Mouse (Mus musculus) CD4-positive naive resting alpha-beta T cell, adult 76 days (primary cell): ENCODE data around the gene Afg1l. TPM values are rescaled to one million over a fixed set of nuclear protein-coding genes. Genes with fewer than 3 reads are reported as not detected.

Experiments
- total RNA-seq: library from RNA; stranded (reverse); gene quantifications from one replicate; pipeline ENCODE4 v1.2.4, GENCODE M21; 2023

Afg1l gene
- 5.8 TPM for total RNA-seq

DNA sequence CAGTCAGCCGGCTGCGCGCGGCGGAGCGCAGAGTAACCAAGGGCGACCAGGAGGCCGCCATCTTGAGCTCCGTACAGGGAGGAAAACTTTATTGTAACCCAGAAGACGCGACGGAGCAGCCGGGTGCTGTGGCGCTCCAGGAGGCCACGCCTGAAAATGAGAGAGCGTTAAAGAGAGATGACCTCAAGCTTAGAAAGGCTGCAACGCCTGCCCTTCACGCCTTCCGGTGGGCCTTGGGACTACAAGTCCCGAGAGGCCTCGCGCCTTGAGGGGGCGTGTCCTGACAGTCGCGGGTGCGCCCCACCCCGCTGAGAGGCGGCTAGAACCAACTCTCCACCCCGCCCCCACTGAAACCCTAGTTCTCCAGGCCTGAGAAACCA, at the start of gene Afg1l:
TSS of gene Afg1l (minus strand) at position 225 of the 380 bp plus-strand sequence.

DNA sequence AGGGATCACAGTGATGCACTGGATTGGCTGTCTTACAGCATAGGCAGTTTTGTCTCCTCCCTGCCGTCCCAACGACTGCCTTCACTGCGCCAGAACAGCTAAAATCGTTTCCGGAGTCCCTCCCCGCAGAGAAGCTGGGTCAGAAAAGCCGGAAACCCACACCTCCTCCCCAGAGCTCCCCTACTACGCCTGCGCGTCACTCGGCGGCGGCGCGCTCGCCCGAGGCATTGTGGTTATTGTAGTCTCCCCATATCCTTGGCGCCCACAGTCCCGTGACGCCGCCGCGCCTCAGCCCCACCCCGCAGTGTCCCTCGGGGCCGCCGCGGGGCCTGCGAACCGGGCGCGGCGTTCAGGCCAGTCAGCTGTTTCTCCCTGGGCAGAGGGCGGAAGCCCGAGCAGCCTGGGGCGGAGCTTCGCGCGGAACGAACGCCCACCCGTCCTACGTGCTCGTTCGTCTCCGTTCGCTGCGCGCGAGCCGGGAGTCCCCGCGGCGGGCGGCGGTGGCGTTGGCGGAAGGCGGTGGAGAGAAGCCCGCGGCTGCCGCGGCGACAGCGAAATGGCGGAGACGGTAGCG, 23.5 kb upstream of the Afg1l start, which contains the start of gene Snx3:
TSS of gene Snx3 (plus strand) at position 256 of the 574 bp plus-strand sequence.

DNA sequence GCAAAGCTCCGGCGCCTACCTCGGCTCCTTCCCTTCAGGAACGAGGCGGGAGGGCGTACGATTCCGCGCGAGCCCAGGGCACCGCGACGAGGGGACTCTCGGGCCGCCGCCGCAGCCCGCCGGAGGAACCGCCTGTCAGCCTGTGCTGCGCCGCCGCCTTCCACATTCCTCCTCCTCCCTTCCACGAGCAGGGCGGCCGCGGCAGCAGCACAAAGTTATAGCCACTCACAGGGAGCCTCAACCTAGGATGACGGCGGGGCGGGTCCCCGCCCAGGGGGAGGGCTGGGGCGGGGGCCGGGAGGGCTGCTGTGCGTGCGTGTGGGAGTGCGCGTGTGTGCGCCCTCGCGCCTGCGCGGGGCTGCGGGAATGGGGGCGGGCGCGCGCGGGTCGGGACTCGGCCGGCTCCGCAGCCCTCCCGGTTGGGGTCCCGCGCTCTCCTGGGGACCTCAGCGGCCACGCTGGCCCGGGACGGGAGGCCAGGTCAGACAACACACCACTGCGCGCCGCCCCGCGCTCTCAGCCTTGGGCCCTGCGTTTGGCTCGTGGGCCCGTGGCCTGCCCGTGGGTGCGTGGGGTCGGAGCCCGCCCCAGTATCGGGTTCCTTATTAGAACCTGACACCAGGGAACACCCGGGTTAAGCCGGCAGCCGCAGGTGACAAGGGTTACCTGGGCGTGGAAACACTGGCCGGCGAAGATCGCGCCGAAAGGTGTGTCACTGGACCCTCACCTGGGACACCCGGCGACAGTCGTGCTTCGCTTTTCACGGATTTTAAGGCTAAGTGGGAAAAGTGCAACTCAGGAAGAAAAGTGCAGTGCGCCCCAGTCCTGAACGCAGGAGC, 201.6 kb downstream of the Afg1l start, which contains the start of gene Foxo3:
TSS of gene Foxo3 (minus strand) at position 249 of the 839 bp plus-strand sequence.

Other genes with a start within 250 kb of the Afg1l start
- 85.8 TPM for gene Foxo3, start 201.8 kb downstream of the Afg1l start, total RNA-seq
- gene Snx3, start 23.5 kb upstream of the Afg1l start, total RNA-seq: 83.0 TPM
- gene Nr2e1, start 105.1 kb upstream of the Afg1l start, total RNA-seq: not detected
- gene Ostm1, start 105.3 kb upstream of the Afg1l start, total RNA-seq: 30.7 TPM